Comparison of ENCODE assay signal across 8 mouse cellular contexts in genomic region chr10:81643449-81644055, GRCm38 (mm10). TPM values are rescaled to one million over a fixed set of nuclear protein-coding genes. Genes with fewer than 3 reads are reported as not detected.
DNase-seq lines count a peak whose midpoint lies in the region; ATAC-seq and TF ChIP-seq lines count a peak whose summit lies in the region.

No protein-coding gene starts in this region.

- H3K4me2 ChIP-seq in forebrain, embryonic 14.5 days (ENCODE audit: low read length), result peak overlapping the region; percentile 92
- H3K4me2 ChIP-seq in neural tube, embryonic 15.5 days, result peak overlapping the region; percentile 84

- peak; percentile 96 for DNase-seq in forebrain, embryonic 14.5 days (ENCODE audit: low spot score)
- peak; percentile 97 to 98 for DNase-seq in heart, postnatal 14 days
- DNase-seq in layer of hippocampus, adult 11-12 months (ENCODE audit: low spot score), result peak; percentile 95
- DNase-seq in lung, adult 18-20 months, result peak; percentile 95 to 96
- peak; percentile 95 for DNase-seq in testis, postnatal 14 days (ENCODE audit: low spot score)

- intact Hi-C loops in heart, postnatal 14 days (cut with DNase I), result no loop called here

- peak; percentile 90 for ATAC-seq in cerebellum, adult (ENCODE audit: insufficient number of reproducible peaks, low FRiP score, low TSS enrichment)
- ATAC-seq in forebrain, embryonic 14.5 days, result peak; percentile 91
- peak; percentile 91 for ATAC-seq in neural tube, embryonic 15.5 days (ENCODE audit: low FRiP score)

- peak overlapping the region; percentile 74 for H3K9ac ChIP-seq in ES-Bruce4 (ENCODE audit: low read depth, poor library complexity, severe bottlenecking)
- H3K9ac ChIP-seq in forebrain, embryonic 14.5 days (ENCODE audit: low read length), result peak overlapping the region; percentile 94
- H3K9ac ChIP-seq in neural tube, embryonic 15.5 days (replicated peaks), result peak overlapping the region; percentile 86

- H3K36me3 ChIP-seq in ES-Bruce4 (ENCODE audit: control insufficient read depth, insufficient read depth, low read length, poor library complexity, severe bottlenecking), result no peaks in the 10 kb centered on the region
- no peaks in the 10 kb centered on the region for H3K36me3 ChIP-seq in forebrain, embryonic 14.5 days (ENCODE audit: control insufficient read depth, insufficient read depth, low read length)
- H3K36me3 ChIP-seq in neural tube, embryonic 15.5 days, result no peaks in the 10 kb centered on the region

- 0 out of 2 replicates have a peak overlapping the region, but pooled peaks have one; percentile 6 for H3K27ac ChIP-seq in ES-Bruce4 (ENCODE audit: insufficient read depth, low read length)
- H3K27ac ChIP-seq in forebrain, embryonic 14.5 days (ENCODE audit: low read depth, low read length), result peak overlapping the region; percentile 95
- peak overlapping the region; percentile 94 for H3K27ac ChIP-seq in neural tube, embryonic 15.5 days (replicated peaks)

- TF ChIP-seq EP300 in ES-Bruce4 (IDR thresholded peaks at IDR 0.05; ENCODE audit: insufficient read depth, low read depth, low read length), result no peak

- peaks cover 2% of the 10 kb centered on the region for H3K4me1 ChIP-seq in ES-Bruce4 (ENCODE audit: control insufficient read depth, insufficient read depth, low read length)
- peaks cover 13% of the 10 kb centered on the region for H3K4me1 ChIP-seq in forebrain, embryonic 14.5 days (ENCODE audit: control insufficient read depth, insufficient read depth, low read length)
- peaks cover 37% of the 10 kb centered on the region for H3K4me1 ChIP-seq in neural tube, embryonic 15.5 days

- H3K27me3 ChIP-seq in ES-Bruce4 (ENCODE audit: control insufficient read depth, insufficient read depth, low read length, poor library complexity, severe bottlenecking), result no peaks in the 10 kb centered on the region
- H3K27me3 ChIP-seq in forebrain, embryonic 14.5 days (replicated peaks; ENCODE audit: control insufficient read depth, insufficient read depth, low read length), result no peaks in the 10 kb centered on the region
- no peaks in the 10 kb centered on the region for H3K27me3 ChIP-seq in neural tube, embryonic 15.5 days (replicated peaks)

- no peak for TF ChIP-seq CTCF in ES-Bruce4 (IDR thresholded peaks at IDR 0.05; ENCODE audit: low read depth, low read length)

- TF ChIP-seq POLR2A in ES-Bruce4 (IDR thresholded peaks at IDR 0.05; ENCODE audit: insufficient read depth, low read length), result peak; percentile 24

- peak overlapping the region; percentile 76 for H3K4me3 ChIP-seq in ES-Bruce4 (ENCODE audit: low read depth, low read length)
- H3K4me3 ChIP-seq in forebrain, embryonic 14.5 days (ENCODE audit: low read depth, low read length), result peak overlapping the region; percentile 65
- H3K4me3 ChIP-seq in neural tube, embryonic 15.5 days (replicated peaks), result peak overlapping the region; percentile 75

- H3K9me3 ChIP-seq in ES-Bruce4 (replicated peaks; ENCODE audit: control insufficient read depth, insufficient read depth, low read length, poor library complexity, severe bottlenecking), result no peaks in the 10 kb centered on the region
- H3K9me3 ChIP-seq in forebrain, embryonic 14.5 days (replicated peaks; ENCODE audit: control insufficient read depth, low read length), result no peaks in the 10 kb centered on the region
- no peaks in the 10 kb centered on the region for H3K9me3 ChIP-seq in neural tube, embryonic 15.5 days (replicated peaks)

- under 1% methylated on average over 74 of the region's 75 CpGs for WGBS in forebrain, embryonic 14.5 days
- under 1% methylated on average over 70 of the region's 75 CpGs for WGBS in neural tube, embryonic 15.5 days

RNA-seq across cellular contexts. Expression of gene Gm10778, which starts 5.3 kb away (rescaled TPM):
- 5.6 and 7.4 TPM in 2 replicates for polyA plus RNA-seq in ES-Bruce4 (2011; ENCODE audit: insufficient read depth, insufficient read length, low read depth, missing spikeins)
- 5.1 and 7.1 TPM in 2 replicates for polyA plus RNA-seq in forebrain, embryonic 14.5 days (2014; fragmentation: Nextera tagmentation; extraction: Ambion mirVana)
- 1 to 10 TPM; 2.6 to 2.7 TPM for total RNA-seq in heart, postnatal 14 days (2021)
- 6.6 and 6.9 TPM in 2 replicates for polyA plus RNA-seq in neural tube, embryonic 15.5 days (2015; fragmentation: Nextera tagmentation; extraction: Ambion mirVana)

RNA-seq across cellular contexts. Expression of gene Ankrd24, which starts 15.2 kb away (rescaled TPM):
- polyA plus RNA-seq in ES-Bruce4 (2011; ENCODE audit: insufficient read depth, insufficient read length, low read depth, missing spikeins), result 14.2 and 16.1 TPM in 2 replicates
- polyA plus RNA-seq in forebrain, embryonic 14.5 days (2014; fragmentation: Nextera tagmentation; extraction: Ambion mirVana), result 5.2 and 6.3 TPM in 2 replicates
- 10 to 100 TPM in 1 of 2 experiments, 1 to 10 TPM in 1; 9.4 to 10.9 TPM for total RNA-seq in heart, postnatal 14 days (2021)
- polyA plus RNA-seq in neural tube, embryonic 15.5 days (2015; fragmentation: Nextera tagmentation; extraction: Ambion mirVana), result 19.0 and 24.2 TPM in 2 replicates

RNA-seq across cellular contexts. Expression of gene Sirt6, which starts 16.0 kb away (rescaled TPM):
- 15.0 and 16.6 TPM in 2 replicates for polyA plus RNA-seq in ES-Bruce4 (2011; ENCODE audit: insufficient read depth, insufficient read length, low read depth, missing spikeins)
- 46.0 and 47.4 TPM in 2 replicates for polyA plus RNA-seq in forebrain, embryonic 14.5 days (2014; fragmentation: Nextera tagmentation; extraction: Ambion mirVana)
- total RNA-seq in heart, postnatal 14 days (2021), result 10 to 100 TPM; 10.7 to 11.0 TPM
- 45.6 and 51.8 TPM in 2 replicates for polyA plus RNA-seq in neural tube, embryonic 15.5 days (2015; fragmentation: Nextera tagmentation; extraction: Ambion mirVana)

RNA-seq across cellular contexts. Expression of gene BC025920, which starts 37.5 kb away (rescaled TPM):
- polyA plus RNA-seq in ES-Bruce4 (2011; ENCODE audit: insufficient read depth, insufficient read length, low read depth, missing spikeins), result 3.2 and 3.9 TPM in 2 replicates
- polyA plus RNA-seq in forebrain, embryonic 14.5 days (2014; fragmentation: Nextera tagmentation; extraction: Ambion mirVana), result 0.81 and 1.0 TPM in 2 replicates
- total RNA-seq in heart, postnatal 14 days (2021), result 1 to 10 TPM; 1.8 to 2.2 TPM
- polyA plus RNA-seq in neural tube, embryonic 15.5 days (2015; fragmentation: Nextera tagmentation; extraction: Ambion mirVana), result 1.3 and 2.3 TPM in 2 replicates

RNA-seq across cellular contexts. Expression of gene Tle6, which starts 42.7 kb away (rescaled TPM):
- polyA plus RNA-seq in ES-Bruce4 (2011; ENCODE audit: insufficient read depth, insufficient read length, low read depth, missing spikeins), result 15.0 and 18.5 TPM in 2 replicates
- polyA plus RNA-seq in forebrain, embryonic 14.5 days (2014; fragmentation: Nextera tagmentation; extraction: Ambion mirVana), result 2.4 and 2.5 TPM in 2 replicates
- total RNA-seq in heart, postnatal 14 days (2021), result 10 to 100 TPM in 1 of 2 experiments, 1 to 10 TPM in 1; 8.0 to 10.2 TPM
- polyA plus RNA-seq in neural tube, embryonic 15.5 days (2015; fragmentation: Nextera tagmentation; extraction: Ambion mirVana), result 5.7 and 7.3 TPM in 2 replicates

Comparison
In these comparisons a context has a peak if more than half of its experiments do, and no peak if none do; other contexts are left out.
1. Peak in every context shown above with its lines: DNase-seq, ATAC-seq, H3K4me3 ChIP-seq and H3K27ac ChIP-seq.
2. H3K27ac ChIP-seq: peak in every context shown above with its lines; median percentile 95 in forebrain, embryonic 14.5 days; 94 in neural tube, embryonic 15.5 days; 6 in ES-Bruce4.